Mouse (Mus musculus) heart, postnatal 0 days (tissue): ENCODE data around the gene Pbp2. TPM values are rescaled to one million over a fixed set of nuclear protein-coding genes. Genes with fewer than 3 reads are reported as not detected.

Source experiments
- ATAC-seq: fragments of 200-750 bp; cut with Nextera tagmentation; 2 replicates; pipeline ENCODE4 v1.8.0; 2017; ENCODE audit warnings: low read depth, moderate number of reproducible peaks, moderate library complexity; ENCODE audit not compliant: insufficient read depth
- DNase-seq: peaks from one replicate; pipeline ENCODE4 v3.0.0-alpha.2; 2016; ENCODE audit warnings: low spot score
- H3K27ac ChIP-seq: fragments of 300-500 bp; sonication (generic); 2 replicates; pipeline ENCODE4 v1.5.1; 2014; ENCODE audit warnings: low read depth, mild to moderate bottlenecking
- H3K27me3 ChIP-seq: fragments of 300-500 bp; sonication (generic); 2 replicates; pipeline ENCODE4 v1.6.1; 2014; ENCODE audit warnings: low read length, mixed read lengths; ENCODE audit not compliant: control insufficient read depth, insufficient read depth
- H3K36me3 ChIP-seq: fragments of 300-500 bp; sonication (generic); replicated peaks from 2 replicates; pipeline ENCODE4 v1.6.1; 2014; ENCODE audit warnings: low read length, mixed read lengths; ENCODE audit not compliant: control insufficient read depth, insufficient read depth
- H3K4me1 ChIP-seq: fragments of 300-500 bp; sonication (generic); 2 replicates; pipeline ENCODE4 v1.6.1; 2014; ENCODE audit warnings: antibody characterized with exemption; ENCODE audit not compliant: control insufficient read depth, insufficient read depth
- H3K4me2 ChIP-seq: fragments of 300-500 bp; sonication (generic); 2 replicates; pipeline ENCODE4 v1.6.1; 2014; ENCODE audit warnings: low read depth, mild to moderate bottlenecking, low read length, moderate library complexity
- H3K4me3 ChIP-seq: fragments of 300-500 bp; sonication (generic); 2 replicates; pipeline ENCODE4 v1.5.1; 2014; ENCODE audit warnings: low read depth, low read length
- H3K9ac ChIP-seq: fragments of 300-500 bp; sonication (generic); replicated peaks from 2 replicates; pipeline ENCODE4 v1.6.1; 2014; ENCODE audit warnings: low read depth, low read length, mixed read lengths
- H3K9me3 ChIP-seq: fragments of 300-500 bp; sonication (generic); replicated peaks from 2 replicates; pipeline ENCODE4 v1.6.1; 2016; ENCODE audit warnings: low read length; ENCODE audit not compliant: control insufficient read depth
- CTCF ChIP-seq: IDR thresholded peaks from 2 replicates; pipeline ENCODE4 v1.5.1; 2016; ENCODE audit warnings: antibody characterized with exemption, control low read depth, low read depth
- EP300 ChIP-seq: IDR thresholded peaks from 2 replicates; pipeline ENCODE4 v1.6.1; 2016; ENCODE audit warnings: antibody characterized with exemption, low read depth
- WGBS: fragments of 180-500 bp; shearing (Covaris S2); extraction: QIAGEN DNeasy Blood & Tissue Kit; methylation state at CpG from one replicate; pipeline ENCODE4 v1.1.7; 2014; 5-methylcytosine and 5-hydroxymethylcytosine counted together
- polyA plus RNA-seq: library from polyadenylated mRNA; unstranded; fragments of >200 nt; fragmentation: Nextera tagmentation; extraction: Ambion mirVana; gene quantifications from 2 replicates; pipeline ENCODE4 v1.2.1, GENCODE M21; 2015
- total RNA-seq: library from RNA; depleted of rRNA; stranded (reverse); fragments of >200 nt; gene quantifications from 2 replicates; pipeline ENCODE4 v1.2.3, GENCODE M21; 2014; ENCODE audit warnings: low replicate concordance

The Pbp2 gene
- total and polyA plus RNA-seq, 2 experiments from 2014 or later: not detected

GRCm38 (mm10) chr6:135319431-135319933 lies 9.3 kb upstream of the Pbp2 start:
- peaks cover 12% of the 10 kb centered on the region for H3K4me1 ChIP-seq
- no peaks in the 10 kb centered on the region for H3K9me3 ChIP-seq
- ATAC-seq: no peak
- no peaks in the 10 kb centered on the region for H3K27me3 ChIP-seq
- DNase-seq: no peak
- no peak overlapping the region for H3K4me3 ChIP-seq
- H3K9ac ChIP-seq: no peak overlapping the region
- H3K27ac ChIP-seq: no peak overlapping the region
- no peaks in the 10 kb centered on the region for H3K36me3 ChIP-seq
- no peak for TF ChIP-seq EP300
- TF ChIP-seq CTCF: no peak
- WGBS: 53% methylated on average over 5 of the region's 5 CpGs
- H3K4me2 ChIP-seq: no peak overlapping the region

- 71% methylated on average over 2 of the region's 2 CpGs for WGBS
- TF ChIP-seq CTCF (no peak), EP300 (no peak)
Measured at GRCm38 (mm10) chr6:135316141-135316540, 5.9 kb upstream of the Pbp2 start.

GRCm38 (mm10) chr6:135313981-135314380 lies 3.8 kb upstream of the Pbp2 start:
- DNase-seq (no peak), ATAC-seq (peak; percentile 60)
- no peaks in the 10 kb centered on the region for H3K27me3 ChIP-seq
- H3K4me1 ChIP-seq: no peaks in the 10 kb centered on the region
- H3K9ac ChIP-seq: no peak overlapping the region
- H3K9me3 ChIP-seq: no peaks in the 10 kb centered on the region
- no peaks in the 10 kb centered on the region for H3K36me3 ChIP-seq
- no peak overlapping the region for H3K4me3 ChIP-seq
- 52% methylated on average over 9 of the region's 9 CpGs for WGBS
- TF ChIP-seq CTCF (no peak), EP300 (no peak)
- H3K4me2 ChIP-seq: no peak overlapping the region
- H3K27ac ChIP-seq: no peak overlapping the region

More at GRCm38 (mm10) chr6:135316141-135316540, 5.9 kb upstream of the Pbp2 start:
- Histone ChIP-seq H3K4me2 (no peak overlapping the region), H3K9ac (no peak overlapping the region), H3K9me3 (no peaks in the 10 kb centered on the region), H3K27ac (no peak overlapping the region), H3K36me3 (no peaks in the 10 kb centered on the region), H3K4me3 (no peak overlapping the region), H3K27me3 (no peaks in the 10 kb centered on the region), H3K4me1 (no peaks in the 10 kb centered on the region)
- ATAC-seq (no peak), DNase-seq (no peak)

GRCm38 (mm10) chr6:135312038-135312437 lies 1.8 kb upstream of the Pbp2 start:
- 55% methylated on average over 5 of the region's 5 CpGs for WGBS
- no peak for ATAC-seq
- Histone ChIP-seq H3K9ac (no peak overlapping the region), H3K27me3 (no peaks in the 10 kb centered on the region), H3K9me3 (no peaks in the 10 kb centered on the region), H3K27ac (no peak overlapping the region), H3K4me2 (no peak overlapping the region), H3K4me1 (no peaks in the 10 kb centered on the region), H3K4me3 (no peak overlapping the region), H3K36me3 (no peaks in the 10 kb centered on the region)
- TF ChIP-seq EP300 (no peak), CTCF (no peak)
- DNase-seq: no peak

- 49% methylated on average over 7 of the region's 7 CpGs for WGBS
- DNase-seq: no peak
- no peak for TF ChIP-seq CTCF
- no peaks in the 10 kb centered on the region for H3K36me3 ChIP-seq
- H3K4me3 ChIP-seq: no peak overlapping the region
- no peak overlapping the region for H3K9ac ChIP-seq
- no peak overlapping the region for H3K27ac ChIP-seq
- no peaks in the 10 kb centered on the region for H3K9me3 ChIP-seq
- H3K4me2 ChIP-seq: no peak overlapping the region
- no peaks in the 10 kb centered on the region for H3K27me3 ChIP-seq
- H3K4me1 ChIP-seq: 0 out of 2 replicates have a peak, but pooled peaks cover 3% of the 10 kb centered on the region
- ATAC-seq: no peak
Measured at GRCm38 (mm10) chr6:135304576-135305260, 5.5 kb downstream of the Pbp2 start.
